Mouse (Mus musculus) lung, adult 18-20 months (tissue): ENCODE results near the gene Fgfr2.

ENCODE experiments used
- DNase-seq, 2 experiments: peaks; one replicate each; pipeline ENCODE4 v3.0.0; 2022; ENCODE audit warnings: mixed read lengths in 2 of 2

Gene Fgfr2

GRCm38 (mm10) chr7:130894931-130895617 lies 2228.1 kb downstream of the Fgfr2 start:
- no peak for DNase-seq

- peak; percentile 48 to 61 for DNase-seq
These were observed 2230.2 kb downstream of the Fgfr2 start for GRCm38 (mm10) chr7:130892973-130893372.

- DNase-seq: no peak
These were observed 2232.3 kb downstream of the Fgfr2 start for GRCm38 (mm10) chr7:130890871-130891270.

- no peak for DNase-seq
These were observed 2235.2 kb downstream of the Fgfr2 start for GRCm38 (mm10) chr7:130887946-130888345.

- no peak for DNase-seq
These were observed 2236.9 kb downstream of the Fgfr2 start for GRCm38 (mm10) chr7:130886246-130886645.

- DNase-seq: no peak
These were observed 2239.0 kb downstream of the Fgfr2 start for GRCm38 (mm10) chr7:130884161-130884560.

GRCm38 (mm10) chr7:130867256-130867655 lies 2255.9 kb downstream of the Fgfr2 start:
- peak in 1 of 2 experiments; percentile 27 for DNase-seq

- DNase-seq: no peak
These were observed 2256.5 kb downstream of the Fgfr2 start for GRCm38 (mm10) chr7:130866640-130867039.

GRCm38 (mm10) chr7:130865613-130866591 lies 2257.2 kb downstream of the Fgfr2 start, which contains the start of gene Plekha1:
Plekha1 (plus strand) TSS chr7:130865756.
- DNase-seq: peak; percentile 98 to 99

- DNase-seq: no peak
These were observed 2258.4 kb downstream of the Fgfr2 start for GRCm38 (mm10) chr7:130864711-130865110.

GRCm38 (mm10) chr7:130862501-130862900 lies 2260.6 kb downstream of the Fgfr2 start:
- DNase-seq: peak; percentile 40 to 63

GRCm38 (mm10) chr7:130860721-130861142 lies 2262.4 kb downstream of the Fgfr2 start:
- DNase-seq: peak; percentile 32 to 63

GRCm38 (mm10) chr7:130859926-130860325 lies 2263.2 kb downstream of the Fgfr2 start:
- no peak for DNase-seq

- DNase-seq: no peak
These were observed 2265.2 kb downstream of the Fgfr2 start for GRCm38 (mm10) chr7:130857973-130858372.

GRCm38 (mm10) chr7:130855681-130856080 lies 2267.5 kb downstream of the Fgfr2 start:
- DNase-seq: peak; percentile 70 to 77

GRCm38 (mm10) chr7:130854684-130855292 lies 2268.4 kb downstream of the Fgfr2 start:
- DNase-seq: peak; percentile 71 to 81

GRCm38 (mm10) chr7:130847164-130847718 lies 2275.9 kb downstream of the Fgfr2 start:
- DNase-seq: peak; percentile 30 to 37

- DNase-seq: no peak
These were observed 2283.6 kb downstream of the Fgfr2 start for GRCm38 (mm10) chr7:130839380-130840100.

GRCm38 (mm10) chr7:130838658-130839025 lies 2284.5 kb downstream of the Fgfr2 start:
- no peak for DNase-seq

GRCm38 (mm10) chr7:130837941-130838657 lies 2285.1 kb downstream of the Fgfr2 start:
- no peak for DNase-seq

GRCm38 (mm10) chr7:130836066-130836465 lies 2287.1 kb downstream of the Fgfr2 start:
- DNase-seq: no peak
